Mouse (Mus musculus): ENCODE data around the gene N4bp3. TPM values are rescaled to one million over a fixed set of nuclear protein-coding genes. Genes with fewer than 3 reads are reported as not detected.
"Not testable (repeated sequence)": the region's sequence is repeated elsewhere in the genome, so short reads cannot be mapped to it uniquely, and the experiment has no call there.

The N4bp3 gene
- 10 to 100 TPM in 1 of 2 experiments, 1 to 10 TPM in 1; 9.1 to 11.0 TPM for total RNA-seq (2021)
- long read RNA-seq, experiment 1, transcript N4bp3-201 (5 exons, 2,367 nt): major isoform, 19 of 22 reads
- long read RNA-seq, experiment 1, partial matches to known transcripts: 3 of 22 reads
- long read RNA-seq, experiment 1, other reads (novel, unspliced or antisense): 0 of 22 reads
- long read RNA-seq, experiment 2, transcript N4bp3-201 (5 exons, 2,367 nt): major isoform, 20 of 23 reads
- long read RNA-seq, experiment 2, partial matches to known transcripts: 0 of 23 reads
- long read RNA-seq, experiment 2, other reads (novel, unspliced or antisense): 3 of 23 reads

DNA sequence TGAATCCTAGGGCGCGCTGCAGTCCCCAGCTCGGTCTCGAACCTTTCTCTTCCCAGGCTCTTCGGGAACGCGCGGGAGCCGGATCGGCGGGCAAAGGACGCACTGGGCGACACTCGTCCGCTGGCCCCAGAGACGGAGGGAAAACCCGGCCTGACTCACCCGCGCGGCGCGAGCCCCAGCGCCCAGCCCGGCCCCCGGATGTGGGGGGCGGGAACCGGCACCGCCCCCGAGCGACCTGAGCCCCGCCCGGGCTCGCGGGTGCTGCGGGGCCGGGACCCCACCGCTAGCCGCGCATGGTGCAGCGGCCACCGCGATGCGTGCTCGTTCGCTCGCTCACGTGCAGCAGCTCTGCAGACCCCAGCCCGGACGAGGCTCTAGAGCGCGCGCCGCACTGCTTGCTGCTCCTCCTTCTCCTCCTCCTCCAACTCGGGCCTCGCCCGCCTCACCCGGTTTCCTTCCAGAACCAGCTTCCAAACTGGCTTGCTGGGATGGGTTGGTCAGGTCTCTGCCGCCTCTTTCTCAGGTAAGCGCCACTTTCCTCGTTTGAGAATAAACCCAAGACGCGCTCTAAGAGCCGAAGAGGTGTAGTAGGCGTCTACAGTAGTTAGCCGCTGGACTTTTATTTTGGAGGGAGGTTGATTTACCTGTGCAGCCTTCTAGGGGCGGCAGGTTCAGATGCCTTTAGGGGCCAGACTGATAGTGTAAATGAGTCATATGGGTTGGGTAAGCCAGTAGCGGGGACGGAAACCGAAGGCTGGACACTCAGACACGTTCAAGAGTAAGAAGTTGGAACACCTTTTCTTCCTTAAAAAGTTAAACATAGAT is at the start of gene N4bp3, which contains the start of gene D930048N14Rik:
TSS of gene N4bp3 (minus strand) at position 152 of the 825 bp plus-strand sequence.
TSS of gene D930048N14Rik (plus strand) at position 264 of the 825 bp plus-strand sequence.
- DNase-seq (ENCODE audit: low spot score in 2 of 2): no peak
- intact Hi-C loops (cut with DNase I): no loop called here

- DNase-seq (ENCODE audit: low spot score in 2 of 2): no peak
- intact Hi-C loops (cut with DNase I): no loop called here
These were observed 44.3 kb upstream of the N4bp3 start for GRCm38 (mm10) chr11:51694984-51695383.

- intact Hi-C loops (cut with DNase I); DNase-seq (ENCODE audit: low spot score in 2 of 2): not testable (repeated sequence)
These were observed 40.0 kb upstream of the N4bp3 start for GRCm38 (mm10) chr11:51690597-51690996.

DNA sequence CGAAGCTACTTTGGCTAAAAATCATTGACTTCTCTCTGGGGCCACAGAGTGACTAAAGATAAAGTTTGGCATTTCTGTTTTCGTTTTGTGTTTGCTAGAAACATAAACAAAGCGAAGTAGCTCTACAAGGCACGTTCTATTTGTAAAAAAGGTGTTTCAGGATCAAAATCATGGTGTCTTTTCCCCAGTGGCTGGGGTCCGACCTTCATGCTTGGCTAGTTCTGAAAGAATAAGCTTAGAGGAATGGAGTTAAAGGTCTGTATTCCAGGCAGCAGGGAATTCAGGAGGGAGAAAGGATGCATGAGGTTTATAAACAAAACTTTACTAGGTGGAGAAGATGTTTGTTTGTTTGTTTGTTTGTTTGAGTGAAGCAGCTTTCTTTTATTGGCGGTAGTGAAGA is 38.7 kb upstream of the N4bp3 start:
- DNase-seq (ENCODE audit: low spot score in 2 of 2): no peak
- intact Hi-C loops (cut with DNase I): loop anchor here (10.0 kb wide), 1 partner anchor 405 kb away; the partner anchor contains the start of gene Col23a1

GRCm38 (mm10) chr11:51688330-51689328 is 38.0 kb upstream of the N4bp3 start, which contains the start of gene 0610009B22Rik:
Gene 0610009B22Rik, minus strand, starts transcription at chr11:51688874.
- intact Hi-C loops (cut with DNase I): loop anchor here (10.0 kb wide), 1 partner anchor 404 kb away; the partner anchor contains the start of gene Col23a1

GRCm38 (mm10) chr11:51681976-51682374 is 31.3 kb upstream of the N4bp3 start:
- intact Hi-C loops (cut with DNase I): loop anchor here (1.0 to 10.0 kb wide), 2 partner anchors 65 to 397 kb away; partner anchors contain the start of gene Col23a1
- DNase-seq (ENCODE audit: low spot score in 2 of 2): no peak

More at GRCm38 (mm10) chr11:51688330-51689328, 38.0 kb upstream of the N4bp3 start, which contains the start of gene 0610009B22Rik:
- DNase-seq (ENCODE audit: low spot score in 2 of 2): peak; percentile 99 to 100

GRCm38 (mm10) chr11:51681324-51681975 is 30.8 kb upstream of the N4bp3 start:
- intact Hi-C loops (cut with DNase I): loop anchor here (1.0 to 10.0 kb wide), 2 partner anchors 64 to 397 kb away; partner anchors contain the start of gene Col23a1
- DNase-seq (ENCODE audit: low spot score in 2 of 2): peak; percentile 81 to 90

DNA sequence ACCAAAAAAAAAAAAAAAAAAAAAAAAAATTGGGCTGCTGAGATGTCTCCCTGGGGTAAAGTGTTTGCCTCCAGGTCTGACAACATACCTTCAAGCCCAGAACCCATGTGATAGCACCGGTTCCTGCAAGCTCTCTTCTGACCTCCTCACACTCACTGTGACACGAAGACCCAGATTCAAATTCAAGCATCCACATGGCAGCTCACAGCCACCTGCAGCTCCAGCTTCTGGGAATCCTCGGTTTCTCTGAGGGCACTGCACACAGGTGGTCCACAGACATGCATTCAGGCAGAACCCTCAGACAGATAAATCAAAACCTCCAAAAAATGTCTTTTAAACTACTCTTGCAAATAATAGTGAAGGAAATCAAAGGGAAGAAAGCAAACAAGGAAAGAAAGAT is 28.8 kb upstream of the N4bp3 start:
- DNase-seq (ENCODE audit: low spot score in 2 of 2): no peak
- intact Hi-C loops (cut with DNase I): no loop called here

DNA sequence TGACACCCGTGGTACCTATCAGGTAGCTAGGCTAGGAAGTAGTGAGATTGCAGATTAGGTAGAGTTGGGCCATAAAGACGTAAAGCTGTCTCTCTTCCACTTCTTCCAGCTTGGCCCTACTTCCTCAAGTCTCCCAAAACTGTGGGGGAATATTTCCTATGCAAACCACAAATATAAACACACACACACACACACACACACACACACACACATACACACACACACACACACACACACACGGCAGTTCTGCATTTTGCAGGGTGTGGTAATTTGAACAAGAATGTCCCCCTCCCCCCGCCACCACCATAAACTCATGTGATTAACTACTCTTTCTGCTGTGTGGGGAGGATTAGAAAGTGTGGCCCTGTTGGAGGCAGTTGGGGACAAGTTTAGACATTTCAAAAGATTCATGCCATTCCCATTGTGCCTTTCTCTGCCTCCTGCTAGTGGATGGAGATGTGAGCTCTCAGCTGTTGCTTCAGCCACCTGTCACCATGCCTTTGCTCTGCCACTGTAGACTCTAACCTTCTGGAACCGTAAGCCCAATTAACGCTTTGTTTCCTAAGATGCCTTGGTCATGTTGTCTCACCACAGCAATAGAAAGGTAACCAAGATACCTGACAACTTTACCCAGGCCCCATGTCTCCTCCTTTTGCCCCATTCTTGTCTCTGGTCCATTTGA is 27.2 kb upstream of the N4bp3 start:
- intact Hi-C loops (cut with DNase I): no loop called here
- no peak for DNase-seq (ENCODE audit: low spot score in 2 of 2)

GRCm38 (mm10) chr11:51675386-51675785 is 24.7 kb upstream of the N4bp3 start:
- intact Hi-C loops (cut with DNase I): no loop called here

GRCm38 (mm10) chr11:51673291-51673690 is 22.6 kb upstream of the N4bp3 start:
- intact Hi-C loops (cut with DNase I): no loop called here
- no peak for DNase-seq (ENCODE audit: low spot score in 2 of 2)

More at GRCm38 (mm10) chr11:51675386-51675785, 24.7 kb upstream of the N4bp3 start:
- DNase-seq (ENCODE audit: low spot score in 2 of 2): no peak

GRCm38 (mm10) chr11:51671376-51671775 is 20.7 kb upstream of the N4bp3 start:
- intact Hi-C loops (cut with DNase I): no loop called here
- DNase-seq (ENCODE audit: low spot score in 2 of 2): no peak

DNA sequence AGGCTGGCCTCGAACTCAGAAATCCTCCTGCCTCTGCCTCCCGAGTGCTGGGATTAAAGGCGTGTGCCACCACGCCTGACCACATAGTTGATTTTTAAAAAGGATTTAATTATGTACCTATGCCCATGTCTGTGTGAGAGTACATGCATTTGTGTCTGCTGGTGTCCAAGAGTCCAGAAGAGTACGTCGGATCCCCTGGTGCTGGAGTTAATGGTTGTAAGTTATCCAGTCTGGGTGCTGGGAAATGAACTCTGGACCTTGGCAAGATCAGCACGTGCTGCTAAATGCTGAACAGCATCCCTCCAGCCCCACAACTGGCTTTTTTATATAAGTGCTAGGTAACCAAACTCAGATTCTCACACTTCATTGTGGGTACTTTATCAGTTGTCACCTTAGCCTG is 20.2 kb upstream of the N4bp3 start:
- intact Hi-C loops (cut with DNase I): no loop called here
- no peak for DNase-seq (ENCODE audit: low spot score in 2 of 2)

- intact Hi-C loops (cut with DNase I); DNase-seq (ENCODE audit: low spot score in 2 of 2): not testable (repeated sequence)
These were observed 14.1 kb upstream of the N4bp3 start for GRCm38 (mm10) chr11:51664747-51665146.

DNA sequence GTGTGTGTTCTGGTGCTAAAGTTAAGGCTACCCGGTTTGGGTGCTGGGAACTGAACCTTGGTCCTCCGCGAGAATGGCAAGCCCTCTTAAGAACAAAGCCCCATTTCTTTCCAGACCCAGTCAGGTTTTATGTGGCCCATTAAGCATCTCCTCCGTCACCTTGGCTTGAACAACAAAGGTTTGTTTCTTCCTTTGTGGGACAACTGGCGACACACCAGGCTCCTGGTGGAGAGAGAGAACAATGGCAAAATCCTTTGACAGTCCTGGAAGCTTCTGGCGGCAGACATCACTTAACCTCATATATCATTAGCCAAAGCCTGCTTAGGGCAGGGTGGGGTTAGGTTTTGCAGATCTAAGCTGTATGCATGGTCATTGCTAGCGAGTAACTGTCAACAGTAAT is 12.0 kb upstream of the N4bp3 start:
- intact Hi-C loops (cut with DNase I): no loop called here
- DNase-seq (ENCODE audit: low spot score in 2 of 2): no peak

DNA sequence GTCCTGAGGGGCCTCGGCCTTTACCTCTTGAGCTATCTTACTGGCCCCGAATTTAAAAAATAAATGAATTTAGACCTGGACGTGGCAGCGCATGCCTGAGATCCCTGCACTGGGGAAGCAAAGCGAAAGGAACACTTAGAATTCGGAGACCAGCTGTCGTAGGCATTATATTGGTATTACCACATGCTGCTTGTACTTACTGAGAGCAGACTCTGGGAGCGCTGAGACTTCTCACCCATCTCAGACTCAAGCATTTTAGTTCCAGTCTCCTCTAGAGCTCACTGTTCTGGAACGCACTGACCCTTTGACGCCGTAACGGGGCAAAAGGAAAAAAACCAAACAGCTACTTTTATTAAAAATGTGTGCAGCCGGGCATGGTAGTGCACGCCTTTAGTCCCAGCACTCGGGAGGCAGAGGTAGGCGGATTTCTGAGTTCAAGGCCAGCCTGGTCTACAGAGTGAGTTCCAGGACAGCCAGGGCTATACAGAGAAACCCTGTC is 11.3 kb upstream of the N4bp3 start:
- intact Hi-C loops (cut with DNase I): no loop called here
- DNase-seq (ENCODE audit: low spot score in 2 of 2): no peak

DNA sequence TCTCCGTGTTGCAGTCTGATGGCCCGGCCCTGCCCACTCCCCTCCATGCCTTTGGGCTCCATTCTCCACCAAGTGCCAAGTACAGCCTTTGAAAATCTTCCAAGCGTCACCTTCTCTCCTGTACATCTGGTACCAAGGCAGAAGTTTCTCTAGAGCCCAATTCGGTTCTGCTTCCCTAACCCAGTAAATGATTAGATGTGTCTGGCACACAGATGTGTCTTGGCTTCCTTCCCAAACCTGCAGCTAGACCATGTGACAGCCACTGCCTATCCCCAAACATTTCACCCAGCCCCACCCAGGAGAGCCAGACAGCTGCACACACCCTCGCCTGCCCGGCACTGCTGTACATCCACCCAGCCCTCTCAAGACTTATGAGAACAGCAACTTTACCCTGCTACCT is 8.1 kb upstream of the N4bp3 start:
- peak; percentile 26 to 56 for DNase-seq (ENCODE audit: low spot score in 2 of 2)
- intact Hi-C loops (cut with DNase I): no loop called here

- DNase-seq (ENCODE audit: low spot score in 2 of 2): no peak
- intact Hi-C loops (cut with DNase I): no loop called here
These were observed 7.6 kb upstream of the N4bp3 start for GRCm38 (mm10) chr11:51658291-51658690.
